Mouse (Mus musculus) frontal cortex, postnatal 10 days (tissue): ENCODE results near the gene Fam76a.

ENCODE experiments used
- DNase-seq, 2 experiments: peaks; one replicate each; pipeline ENCODE4 v3.0.0; 2022; ENCODE audit warnings: low spot score in 2 of 2, mixed read lengths in 1 of 2

Gene Fam76a

DNA sequence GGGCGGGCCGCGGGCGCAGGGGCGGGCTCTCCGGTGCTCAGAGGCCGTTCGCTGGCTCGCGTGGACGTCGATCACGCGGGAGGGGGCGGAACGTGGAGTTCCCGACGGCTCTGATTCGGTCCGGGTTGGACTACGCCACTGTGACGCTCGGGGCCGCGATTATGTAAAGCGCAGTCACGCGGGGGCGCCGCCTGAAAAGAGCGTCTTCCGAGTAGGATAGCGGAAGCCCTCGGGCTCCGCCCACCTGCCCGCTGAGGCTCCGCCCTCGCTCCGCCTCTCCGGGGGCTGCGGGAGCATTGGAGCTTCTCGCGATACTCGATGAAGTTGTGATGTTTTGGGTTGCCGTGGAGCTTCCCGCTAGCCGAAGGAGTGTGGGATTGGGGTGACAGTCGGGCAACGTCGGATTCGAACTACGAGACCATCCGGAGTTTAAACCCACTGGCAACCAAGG, at the start of gene Fam76a:
Gene Fam76a (minus strand): TSS at position 1 of the 451 bp plus-strand sequence.
- peak; percentile 100 for DNase-seq

DNA sequence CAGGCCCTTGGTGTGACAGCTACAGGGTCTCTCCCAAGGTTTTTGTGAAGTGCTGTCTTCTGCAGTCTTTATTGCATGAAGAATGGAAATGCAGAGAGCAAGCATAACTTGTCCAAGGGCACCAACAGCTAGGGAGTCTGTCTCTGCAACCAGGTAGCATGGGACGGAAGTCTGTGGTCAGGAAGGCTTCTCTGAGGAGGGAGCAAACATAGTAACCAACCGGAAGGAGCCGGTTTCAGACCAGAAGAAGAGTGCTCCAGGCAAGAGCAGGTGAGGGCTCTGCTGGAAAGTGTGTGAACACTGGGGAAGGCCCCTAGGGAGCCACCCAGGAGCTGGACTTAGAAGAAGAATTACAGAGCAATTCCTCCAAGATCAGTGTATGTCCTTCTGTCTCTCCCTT, 49.7 kb upstream of the Fam76a start:
- DNase-seq, result no peak

DNA sequence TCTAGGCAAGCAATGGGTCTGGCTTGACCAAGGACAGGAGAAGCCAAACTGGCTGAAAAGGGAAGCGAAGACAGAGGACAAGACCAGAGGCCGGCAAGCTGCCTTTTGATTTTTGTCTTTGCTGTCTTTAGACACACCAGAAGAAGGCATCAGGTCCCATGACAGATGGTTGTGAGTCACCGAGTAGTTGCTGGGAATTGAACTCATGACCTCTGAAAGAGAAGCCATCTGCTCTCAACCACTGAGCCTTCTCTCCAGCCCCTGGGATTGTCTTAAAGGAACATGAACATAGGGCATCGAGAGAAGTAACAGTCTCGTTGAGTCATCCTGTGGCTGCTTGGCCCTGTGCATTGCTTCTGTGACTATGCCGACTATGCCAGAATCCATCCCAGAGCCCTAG, 49.2 kb upstream of the Fam76a start:
- DNase-seq, result no peak

DNA sequence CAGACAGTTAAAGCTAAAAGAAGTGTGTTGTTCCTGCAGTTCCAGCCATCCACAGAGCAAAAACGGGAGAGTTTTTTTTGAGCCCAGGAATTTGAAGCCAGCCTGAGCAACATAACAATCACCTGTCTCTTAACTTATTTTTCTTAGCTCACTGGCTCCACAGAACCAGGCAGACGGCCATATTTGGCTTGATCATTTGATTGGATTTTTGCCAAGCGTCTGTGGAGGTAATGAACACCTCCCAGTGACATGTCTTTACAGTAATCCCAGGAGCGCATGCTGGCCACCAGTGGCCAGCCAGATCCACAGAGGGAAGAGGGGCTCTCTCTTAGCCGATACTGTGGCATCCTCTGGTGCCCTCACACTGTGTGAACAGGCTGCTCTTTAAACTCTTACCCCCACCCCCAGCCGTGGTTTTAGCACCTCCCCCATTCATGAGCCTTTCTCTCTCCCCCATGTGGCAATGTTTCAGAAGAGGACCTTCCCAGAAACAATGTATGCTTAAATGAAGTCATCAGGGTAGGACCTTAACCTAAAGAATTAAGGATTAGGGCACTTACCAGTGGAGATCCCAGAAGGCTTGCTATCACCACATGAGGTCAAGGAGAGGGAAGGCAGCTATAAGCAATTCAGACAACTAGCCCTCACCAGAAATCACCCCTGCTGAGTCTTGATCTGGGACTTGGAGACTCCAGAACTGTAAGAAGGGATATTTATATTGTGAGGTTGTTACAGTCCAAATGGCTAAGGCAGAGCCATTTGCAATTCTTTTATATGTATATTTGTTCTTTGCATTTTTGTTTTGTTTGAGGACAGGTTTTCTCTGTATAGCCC, 46.0 kb upstream of the Fam76a start:
- no peak for DNase-seq

DNA sequence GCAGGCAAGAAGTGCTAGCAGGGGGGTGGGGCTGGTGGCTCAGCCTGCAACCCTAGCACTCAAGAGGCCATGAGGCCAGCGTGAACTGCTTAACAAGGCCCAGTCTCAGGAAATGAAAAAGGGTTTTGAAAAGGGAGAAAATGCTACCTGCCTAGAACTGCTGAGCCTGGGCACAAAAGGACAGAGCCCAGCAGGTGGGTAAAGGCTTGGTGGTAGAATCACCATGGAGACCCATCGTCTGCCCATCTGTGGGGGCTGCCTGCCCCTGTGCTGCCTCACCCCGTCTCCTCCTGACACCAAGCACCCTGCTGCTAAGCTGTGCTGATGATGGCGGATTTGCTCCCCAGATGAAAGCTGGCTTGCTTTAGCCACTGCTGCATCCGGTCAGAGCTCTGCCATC, 42.1 kb upstream of the Fam76a start:
- no peak for DNase-seq

DNA sequence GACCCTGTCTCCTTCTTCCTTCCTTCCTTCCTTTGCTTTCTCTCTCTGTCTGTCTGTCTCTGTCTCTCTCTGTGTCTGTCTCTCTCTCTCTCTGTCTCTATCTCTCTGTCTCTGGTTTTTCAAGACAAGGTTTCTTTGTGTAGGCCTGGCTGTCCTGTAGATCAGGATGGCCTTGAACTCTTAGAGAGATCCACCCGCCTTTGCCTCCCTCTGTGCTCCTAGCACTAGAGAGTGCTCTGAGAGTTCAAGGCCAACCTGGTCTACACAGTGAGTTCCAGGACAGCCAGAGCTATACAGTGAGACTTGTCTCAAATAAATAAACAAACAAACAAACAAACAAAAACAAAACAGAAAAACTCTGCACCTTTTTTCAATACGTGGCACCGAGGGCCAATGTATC, 41.7 kb upstream of the Fam76a start:
- no peak for DNase-seq

DNA sequence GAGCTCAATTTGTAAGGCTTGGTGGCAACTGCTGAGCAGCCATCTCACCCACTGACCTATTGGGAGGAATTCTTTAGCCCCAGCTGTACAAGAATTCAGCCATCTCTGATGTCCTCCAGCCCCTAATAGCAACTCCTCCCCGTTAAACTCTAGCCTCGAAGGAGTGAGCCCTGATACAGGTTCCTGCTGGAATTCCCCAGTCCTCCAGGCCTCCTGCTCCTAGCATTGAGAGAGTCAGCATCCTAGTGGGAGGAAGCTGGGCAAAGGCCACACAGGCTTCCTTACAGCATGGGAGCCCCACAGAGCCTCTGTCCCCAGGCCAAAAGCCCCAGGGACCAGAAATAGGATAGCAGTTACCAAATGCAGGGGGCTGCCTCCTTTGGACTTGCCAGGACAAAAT, 41.1 kb upstream of the Fam76a start:
- DNase-seq, result no peak

DNA sequence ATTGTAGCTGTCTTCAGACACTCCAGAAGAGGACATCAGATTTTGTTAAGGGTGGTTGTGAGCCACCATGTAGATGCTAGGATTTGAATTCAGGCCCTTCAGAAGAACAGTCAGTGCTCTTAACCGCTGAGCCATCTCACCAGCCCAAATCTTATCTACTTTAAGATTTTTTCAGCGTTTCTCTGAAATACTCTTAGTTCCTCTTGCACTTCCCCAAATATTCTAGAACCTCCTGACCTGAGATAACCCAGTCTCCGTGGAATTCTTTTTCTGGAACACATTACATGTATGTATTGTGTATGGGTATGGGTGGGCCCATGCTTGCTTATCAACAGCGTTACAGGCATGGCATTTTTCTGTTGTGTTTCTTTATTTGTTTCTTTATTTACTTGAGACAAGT, 40.3 kb upstream of the Fam76a start:
- DNase-seq, result no peak

DNA sequence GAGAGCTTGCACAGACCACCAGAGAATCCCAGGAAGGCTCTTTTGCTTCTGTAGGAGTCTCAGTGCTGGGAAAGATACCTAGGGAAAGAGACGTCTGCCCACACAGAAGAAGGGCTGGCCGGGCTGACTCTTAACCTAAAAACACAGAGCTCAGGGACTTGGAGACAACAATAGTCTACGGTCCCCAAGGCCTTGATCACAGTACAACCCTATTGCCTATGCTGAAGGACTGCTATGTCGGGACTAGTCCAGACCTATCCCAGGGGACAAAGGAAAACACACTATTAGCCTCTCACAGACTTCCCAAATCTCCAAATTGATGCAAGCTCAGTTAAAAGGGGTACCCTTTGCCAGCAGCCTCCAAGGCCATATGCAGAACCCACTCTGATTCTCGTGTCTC, 39.5 kb upstream of the Fam76a start:
- DNase-seq, result no peak

DNA sequence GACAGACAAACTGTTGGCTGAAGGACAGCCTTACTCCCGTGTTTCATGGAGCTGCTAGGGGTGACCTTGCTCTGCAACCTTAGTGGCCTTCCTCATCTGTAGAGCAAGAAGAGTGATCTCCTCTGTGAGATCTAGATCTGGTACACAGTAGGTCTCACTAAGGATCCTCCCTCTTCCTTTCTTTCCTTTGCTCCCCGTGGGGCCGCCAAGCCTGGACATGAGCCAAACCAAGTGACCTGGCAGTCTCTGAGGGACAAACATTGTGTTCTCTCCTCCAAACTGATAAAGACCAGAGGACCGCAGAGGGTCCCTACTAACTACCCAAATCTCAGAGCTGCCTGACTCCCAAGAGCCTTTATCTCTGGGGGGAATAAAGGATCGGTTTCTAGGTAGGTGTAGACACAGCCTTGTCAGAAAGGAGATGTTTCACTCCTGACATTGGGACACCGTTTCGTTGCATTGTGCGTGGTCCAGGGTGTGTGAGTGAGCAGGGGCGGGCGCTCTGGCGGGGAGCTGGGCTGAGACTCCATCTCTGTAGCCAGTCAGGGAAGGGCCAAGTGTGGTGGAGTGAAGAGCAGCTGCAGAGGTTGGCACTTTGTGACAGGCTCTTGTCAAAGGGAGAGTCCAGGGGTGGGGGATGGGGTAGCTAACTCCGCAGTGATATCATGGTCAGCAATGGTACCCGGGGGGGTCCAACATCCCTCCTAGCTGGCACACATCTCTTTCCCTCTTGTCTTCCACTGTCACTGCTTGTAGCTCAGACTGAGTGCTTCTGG, 38.7 kb upstream of the Fam76a start:
- no peak for DNase-seq

DNA sequence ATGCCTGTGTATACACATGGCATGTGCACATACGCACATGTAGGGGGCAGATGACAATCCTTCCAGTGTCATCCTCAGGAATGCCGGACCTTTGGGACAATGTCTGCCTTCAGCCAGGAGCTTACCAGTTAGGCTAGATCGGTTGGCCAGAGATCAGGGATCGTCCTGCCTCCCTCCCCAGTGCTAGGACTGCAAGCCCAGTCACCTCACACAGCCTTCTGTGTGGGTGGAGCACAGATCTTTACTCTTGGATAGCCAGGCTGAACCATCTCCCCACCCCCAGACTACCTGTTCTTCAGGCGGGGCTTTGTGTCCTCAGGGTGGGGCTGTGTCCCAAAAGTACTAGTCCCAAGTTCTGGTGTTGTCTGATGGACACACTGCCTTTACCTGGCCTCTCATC, 38.0 kb upstream of the Fam76a start:
- DNase-seq, result no peak

DNA sequence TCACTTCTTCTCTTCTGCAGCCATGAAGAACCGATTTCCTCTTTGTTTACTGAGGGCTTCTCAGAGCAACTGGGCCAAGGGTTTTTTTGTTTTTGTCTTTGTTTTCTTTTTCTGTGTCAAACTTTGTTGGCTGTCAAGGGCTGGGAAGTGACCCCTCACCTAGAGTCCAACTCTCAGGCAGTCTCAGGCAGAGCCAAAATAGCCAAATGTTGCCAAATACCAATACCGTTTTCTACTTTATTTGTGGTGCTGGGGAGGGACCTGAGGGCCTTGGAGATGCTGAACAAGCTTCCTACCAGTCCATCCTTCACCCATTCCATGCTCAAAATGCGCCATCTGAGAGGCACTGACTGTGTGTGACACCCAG, 37.3 kb upstream of the Fam76a start:
- DNase-seq, result no peak

DNA sequence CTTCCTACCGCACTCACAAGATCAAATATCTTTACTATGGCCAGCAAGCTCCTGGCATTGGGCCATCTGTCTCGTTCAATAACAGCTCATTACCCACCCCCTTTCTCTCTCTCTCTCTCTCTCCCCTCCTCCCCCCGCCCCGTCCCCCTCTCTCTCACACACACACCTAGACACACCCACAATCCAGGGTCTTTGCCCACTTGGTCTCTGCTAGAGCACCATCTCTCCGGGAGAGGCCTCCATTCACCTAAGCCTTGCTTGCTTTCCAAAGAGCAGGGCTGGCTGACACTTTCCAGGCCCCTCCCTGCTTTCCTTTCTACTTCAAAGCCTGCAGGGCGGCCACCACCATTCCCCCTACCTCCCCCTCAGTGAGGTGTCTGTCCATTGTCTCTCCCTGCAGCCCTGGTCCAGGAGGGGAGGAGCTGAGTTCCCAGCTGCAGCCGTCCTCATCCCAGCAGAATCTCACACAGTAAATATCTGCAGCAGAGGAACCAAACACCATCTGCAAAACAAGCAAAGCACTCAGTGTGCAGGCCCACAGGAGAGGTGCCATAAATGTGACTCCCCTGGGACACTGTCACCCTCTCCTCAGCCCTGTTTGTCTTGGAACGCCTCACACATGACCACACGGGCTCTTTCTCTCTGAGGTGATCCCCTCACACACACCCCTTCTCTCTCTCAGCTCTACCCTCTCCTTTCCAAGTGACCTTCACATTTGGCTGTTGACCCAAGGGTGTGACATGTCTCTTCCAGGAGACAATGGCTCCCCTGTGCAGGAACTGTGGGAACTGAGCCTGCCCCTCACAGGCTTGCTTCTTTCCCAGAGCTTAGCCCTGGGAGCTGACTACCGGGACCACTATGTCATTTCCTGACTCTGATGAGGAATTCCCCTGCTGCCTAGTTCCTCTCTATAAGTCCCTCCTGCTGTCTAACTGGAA, 36.7 kb upstream of the Fam76a start:
- DNase-seq, result no peak

DNA sequence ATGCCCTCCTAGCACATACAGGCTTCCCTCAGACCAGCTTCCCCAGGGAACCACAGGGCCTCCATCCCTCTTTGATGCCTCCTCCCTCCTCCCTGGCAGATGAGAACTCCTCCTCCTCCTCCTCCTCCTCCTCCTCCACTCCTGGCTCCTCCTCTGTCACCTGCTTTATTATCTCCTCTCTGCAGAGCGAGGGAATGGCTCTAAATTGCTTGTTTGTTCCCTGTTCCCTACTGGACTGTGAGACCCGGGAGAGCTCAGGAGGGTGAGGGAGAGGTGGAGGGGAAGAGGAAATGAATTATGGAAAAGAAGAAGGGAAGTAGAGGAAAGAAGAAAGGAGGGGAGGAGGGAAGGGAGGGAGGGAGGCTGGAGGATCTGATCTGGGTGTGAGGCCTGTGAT, 33.0 kb upstream of the Fam76a start:
- DNase-seq, result no peak

DNA sequence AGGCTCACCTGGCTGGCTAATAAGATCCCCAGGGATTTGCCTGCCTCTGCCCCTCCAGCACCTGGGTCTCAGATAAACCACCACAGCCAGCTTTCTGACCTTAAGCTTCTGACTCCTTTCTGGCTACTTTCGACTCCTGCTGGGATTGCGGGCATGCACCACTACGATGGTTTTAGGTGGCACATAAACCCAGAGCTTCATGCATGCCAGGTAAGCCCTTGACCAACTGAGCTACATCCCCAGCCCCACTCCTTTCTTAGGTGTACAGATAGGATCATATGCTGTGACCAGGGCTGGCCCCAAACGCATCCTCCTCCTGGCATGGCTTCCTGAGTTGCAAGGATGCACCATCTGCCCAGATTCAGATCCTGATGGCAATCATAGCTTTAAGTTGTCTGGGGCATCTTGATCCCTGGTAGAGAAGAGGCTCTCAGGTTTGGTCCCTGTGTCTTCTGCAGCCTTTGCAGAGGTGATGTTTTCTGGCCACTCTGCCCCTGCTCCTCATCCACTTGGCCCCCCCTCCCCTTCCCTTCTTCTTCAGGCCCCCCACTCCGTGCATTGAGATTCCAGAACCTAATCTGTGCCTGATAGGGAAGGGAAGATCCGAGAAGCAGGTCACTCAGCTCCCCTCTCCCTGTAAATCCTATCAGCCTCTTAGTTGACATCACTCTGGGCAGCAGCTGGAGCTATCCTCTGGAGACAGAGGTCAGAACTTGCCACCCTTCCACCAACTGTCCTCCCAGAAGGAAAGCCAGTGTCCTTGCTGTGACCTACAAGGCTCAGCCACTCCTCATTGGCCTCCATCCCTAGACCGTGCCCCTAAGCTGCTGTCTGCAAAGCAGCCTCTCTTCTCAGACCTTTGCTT, 32.4 kb upstream of the Fam76a start:
- DNase-seq, result no peak

DNA sequence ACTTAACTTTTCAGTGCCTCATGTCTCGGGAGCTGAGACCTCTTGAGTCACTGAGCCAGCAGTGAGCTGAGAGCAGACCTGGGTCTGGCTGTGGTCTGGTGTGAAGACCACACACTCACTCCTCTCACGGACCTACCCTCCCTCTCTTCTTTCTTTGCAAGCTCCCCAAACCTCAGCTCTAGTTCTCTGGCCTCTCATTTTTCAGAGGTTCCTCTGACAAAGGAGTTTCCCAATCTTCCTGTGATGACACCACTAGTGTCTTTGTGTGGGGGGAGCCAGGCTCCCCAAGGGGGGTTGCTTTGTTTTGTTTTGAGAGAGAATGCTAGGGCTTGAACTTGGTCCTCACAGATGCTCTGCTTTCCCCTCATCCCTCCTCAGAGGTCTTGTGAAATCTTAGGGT, 28.6 kb upstream of the Fam76a start:
- no peak for DNase-seq

DNA sequence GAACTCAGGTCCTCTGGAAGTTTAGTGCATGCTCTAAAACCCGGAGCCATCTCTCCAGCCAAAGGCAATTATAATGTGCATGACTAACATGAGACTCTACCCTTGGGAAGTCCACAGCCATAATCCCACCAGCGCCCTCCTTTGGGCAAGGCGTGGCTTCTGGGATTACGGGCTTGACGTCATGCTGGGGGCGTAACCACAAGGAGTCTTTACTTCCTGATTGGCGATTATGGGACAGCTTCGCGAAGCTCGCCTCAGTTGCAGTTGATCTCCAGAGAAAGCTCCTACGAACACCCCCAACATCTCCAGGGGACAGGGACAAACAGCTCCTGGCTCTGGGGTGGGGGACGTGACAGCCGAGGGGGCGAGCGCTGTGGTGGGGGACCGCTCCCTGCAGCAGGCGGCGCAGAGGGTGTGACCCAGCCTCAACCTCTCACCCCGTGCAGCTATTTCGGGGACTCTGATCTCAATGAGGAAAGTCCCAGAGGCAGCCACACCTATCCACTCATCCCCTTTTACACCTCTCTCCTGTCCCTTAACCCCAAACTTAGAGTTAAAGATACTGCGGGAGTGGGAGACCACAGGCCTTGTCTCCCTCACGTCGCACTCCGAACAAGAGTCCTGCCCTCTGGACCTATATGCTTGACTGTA, 27.6 kb upstream of the Fam76a start:
- DNase-seq, result no peak

DNA sequence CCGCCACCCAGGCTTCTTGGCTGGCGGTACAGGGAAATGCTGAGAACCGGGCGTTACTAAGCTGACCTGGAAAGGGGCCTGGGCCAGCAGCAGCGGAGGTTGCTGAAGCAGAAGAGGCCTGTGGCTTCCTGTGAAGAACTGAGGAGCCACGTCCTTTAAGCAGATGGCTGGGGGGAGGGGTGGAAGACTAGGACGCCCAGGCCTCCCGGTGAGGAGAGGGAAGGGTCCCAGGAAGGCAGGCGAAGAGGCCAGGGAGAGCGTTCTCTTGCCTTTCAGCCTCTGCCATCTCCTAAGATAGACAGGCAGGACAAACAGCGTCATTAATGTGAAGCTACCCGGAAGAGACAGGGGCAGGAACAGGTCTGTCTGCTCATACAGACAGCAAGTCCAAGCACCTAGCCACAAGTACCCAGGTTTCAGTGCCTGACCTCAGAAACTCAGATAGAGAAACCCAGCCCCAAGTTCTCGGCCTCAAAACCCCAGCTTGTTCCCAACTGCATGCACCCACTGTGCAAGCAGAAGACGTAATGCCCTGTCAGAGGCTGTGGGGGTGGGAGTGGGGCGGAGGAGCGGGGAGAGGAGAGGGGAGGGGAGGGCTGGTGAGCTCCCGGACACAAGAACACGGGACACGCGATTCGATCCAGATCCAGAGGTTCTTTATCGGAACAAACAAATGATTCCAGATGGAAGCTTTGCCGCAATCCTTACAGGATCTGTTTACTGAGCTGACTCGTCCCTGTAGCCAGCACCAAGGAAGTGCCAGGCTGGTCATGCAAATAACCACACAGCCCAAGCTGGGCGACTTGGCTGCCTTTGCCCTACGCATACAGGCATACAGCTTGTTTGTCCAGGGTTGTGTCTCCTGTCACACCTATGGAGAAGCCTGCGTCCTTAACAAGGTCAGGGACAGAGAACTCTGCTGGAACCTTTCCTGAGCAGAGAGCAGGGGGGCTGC, 24.0 kb upstream of the Fam76a start:
- peak in 1 of 2 experiments; percentile 44 for DNase-seq

DNA sequence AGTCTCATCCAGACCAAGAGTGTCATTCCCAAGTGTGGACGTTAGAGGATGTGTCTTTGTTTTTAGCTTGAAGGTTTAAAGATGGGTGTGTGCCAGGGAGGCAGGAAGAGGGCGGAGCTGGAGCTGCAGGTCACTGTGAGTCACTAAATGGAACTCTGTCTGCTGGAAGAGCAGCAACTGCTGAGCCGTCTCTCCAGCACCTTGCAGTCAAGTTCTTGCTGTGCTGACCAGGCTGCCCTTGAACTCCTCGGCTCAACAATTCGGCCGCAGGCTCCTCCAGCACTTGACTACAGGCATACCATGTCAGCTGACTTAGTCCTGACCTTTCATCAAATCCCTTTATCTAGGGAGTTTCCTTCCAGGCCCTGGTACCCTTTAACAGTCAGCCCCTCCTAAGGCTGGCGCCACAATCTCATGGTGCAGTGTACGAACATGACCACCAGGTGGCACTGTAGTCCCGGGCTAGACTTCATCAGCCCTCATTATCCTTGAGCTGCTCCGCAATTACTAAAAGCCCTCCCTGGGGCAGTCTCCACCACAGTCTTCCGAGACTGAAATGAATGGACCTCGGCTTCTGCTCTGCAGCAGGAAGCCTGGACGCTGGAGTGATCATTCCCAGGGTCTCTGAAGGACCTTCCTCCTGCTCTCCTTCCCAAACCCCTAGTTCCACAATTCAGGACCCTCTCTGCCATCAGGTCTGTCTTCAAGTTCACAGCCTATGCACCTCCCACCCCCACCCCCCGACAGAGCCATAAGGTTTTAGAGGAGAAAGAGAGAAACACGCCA, 23.1 kb upstream of the Fam76a start:
- DNase-seq, result peak; percentile 63 to 83
